Mouse (Mus musculus) lung, adult 2 months (tissue): ENCODE results near the gene Capza1.

Experiments used
- CTCF ChIP-seq: fragments of 200-500 bp; IDR thresholded peaks from 2 replicates; pipeline ENCODE4 v1.5.1; 2011; ENCODE audit warnings: mild to moderate bottlenecking, low read length, control low read depth; ENCODE audit not compliant: insufficient read depth
- POLR2A ChIP-seq: fragments of 200-500 bp; IDR thresholded peaks from 2 replicates; pipeline ENCODE4 v1.6.1; 2011; ENCODE audit warnings: low read depth, mild to moderate bottlenecking, control low read depth, low read length, borderline replicate concordance; ENCODE audit errors: extremely low read depth

DNA sequence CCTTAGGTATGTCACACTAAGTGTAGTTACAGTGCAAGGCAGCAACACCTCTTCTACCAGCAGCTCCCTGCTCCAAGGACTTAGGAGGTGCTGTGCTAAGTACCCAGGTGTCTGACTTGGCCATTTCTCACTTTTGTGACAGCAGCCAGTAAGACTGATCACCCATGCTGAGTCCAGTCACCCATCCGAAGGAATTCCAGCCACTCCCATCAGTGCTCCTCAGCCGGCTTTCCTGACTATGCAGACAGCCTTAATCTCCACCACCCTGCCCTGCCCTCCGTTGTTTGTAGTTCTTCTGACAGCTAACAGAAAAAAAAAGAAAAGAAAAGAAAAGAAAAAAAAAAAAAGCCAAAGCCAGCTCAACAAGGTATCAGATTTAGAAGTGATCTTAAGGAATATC, 52.6 kb downstream of the Capza1 start:
- no peak for TF ChIP-seq POLR2A
- TF ChIP-seq CTCF = no peak
